Mouse (Mus musculus): ENCODE data around the gene Ppp1r16b. TPM values are rescaled to one million over a fixed set of nuclear protein-coding genes. Genes with fewer than 3 reads are reported as not detected.

Ppp1r16b gene
- polyA plus RNA-seq, 1 experiment, result 3.7 TPM

DNA sequence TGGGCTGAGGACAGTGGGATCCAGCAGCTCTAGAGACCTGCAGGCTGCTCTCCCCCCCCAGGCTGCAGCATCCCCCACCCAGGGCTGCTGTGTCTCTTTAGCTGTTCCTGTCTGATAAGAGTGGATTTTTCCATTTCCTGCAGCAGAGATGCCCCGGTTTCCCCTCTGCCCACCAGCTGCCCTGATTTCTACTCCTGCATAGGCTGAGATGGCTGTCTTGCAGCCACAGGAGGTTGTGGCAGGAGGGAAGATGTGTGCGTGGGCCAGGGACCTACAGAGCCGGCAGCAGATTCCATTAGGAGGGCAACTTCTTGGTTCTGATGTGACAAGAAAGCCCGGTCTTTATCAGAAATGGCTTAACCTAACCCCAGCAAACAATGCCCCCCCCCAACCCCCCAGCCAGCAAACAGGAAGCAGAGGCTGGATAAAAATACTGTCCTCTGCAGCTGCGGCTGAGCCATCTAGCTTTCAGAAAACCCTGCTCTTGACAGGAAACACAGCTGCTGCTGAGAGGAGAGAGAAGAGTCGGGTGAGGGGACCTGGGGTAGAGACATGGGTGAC lies 57.9 kb downstream of the Ppp1r16b start:
- Histone ChIP-seq H3K4me3 (ENCODE audit: low read depth, low read length) (no peak overlapping the region), H3K36me3 (ENCODE audit: control insufficient read depth, insufficient read depth, low read length, poor library complexity, severe bottlenecking) (no peaks in the 10 kb centered on the region), H3K4me1 (ENCODE audit: control insufficient read depth, insufficient read depth, low read length) (no peaks in the 10 kb centered on the region), H3K27me3 (ENCODE audit: control insufficient read depth, insufficient read depth, low read length, poor library complexity, severe bottlenecking) (no peaks in the 10 kb centered on the region), H3K27ac (ENCODE audit: insufficient read depth, low read length) (no peak overlapping the region), H3K9ac (ENCODE audit: low read depth, poor library complexity, severe bottlenecking) (no peak overlapping the region), H3K9me3 (replicated peaks; ENCODE audit: control insufficient read depth, insufficient read depth, low read length, poor library complexity, severe bottlenecking) (no peaks in the 10 kb centered on the region)
- TF ChIP-seq POLR2A (IDR thresholded peaks at IDR 0.05; ENCODE audit: insufficient read depth, low read length) (no peak), EP300 (IDR thresholded peaks at IDR 0.05; ENCODE audit: insufficient read depth, low read depth, low read length) (no peak), CTCF (IDR thresholded peaks at IDR 0.05; ENCODE audit: low read depth, low read length) (no peak)

GRCm38 (mm10) chr2:158723806-158724205 lies 58.6 kb downstream of the Ppp1r16b start:
- Histone ChIP-seq H3K27ac (ENCODE audit: insufficient read depth, low read length) (no peak overlapping the region), H3K4me3 (ENCODE audit: low read depth, low read length) (no peak overlapping the region), H3K9me3 (replicated peaks; ENCODE audit: control insufficient read depth, insufficient read depth, low read length, poor library complexity, severe bottlenecking) (no peaks in the 10 kb centered on the region), H3K9ac (ENCODE audit: low read depth, poor library complexity, severe bottlenecking) (no peak overlapping the region), H3K36me3 (ENCODE audit: control insufficient read depth, insufficient read depth, low read length, poor library complexity, severe bottlenecking) (no peaks in the 10 kb centered on the region), H3K4me1 (ENCODE audit: control insufficient read depth, insufficient read depth, low read length) (no peaks in the 10 kb centered on the region), H3K27me3 (ENCODE audit: control insufficient read depth, insufficient read depth, low read length, poor library complexity, severe bottlenecking) (no peaks in the 10 kb centered on the region)
- no peak for TF ChIP-seq CTCF (IDR thresholded peaks at IDR 0.05; ENCODE audit: low read depth, low read length)
- TF ChIP-seq POLR2A (IDR thresholded peaks at IDR 0.05; ENCODE audit: insufficient read depth, low read length), result no peak

DNA sequence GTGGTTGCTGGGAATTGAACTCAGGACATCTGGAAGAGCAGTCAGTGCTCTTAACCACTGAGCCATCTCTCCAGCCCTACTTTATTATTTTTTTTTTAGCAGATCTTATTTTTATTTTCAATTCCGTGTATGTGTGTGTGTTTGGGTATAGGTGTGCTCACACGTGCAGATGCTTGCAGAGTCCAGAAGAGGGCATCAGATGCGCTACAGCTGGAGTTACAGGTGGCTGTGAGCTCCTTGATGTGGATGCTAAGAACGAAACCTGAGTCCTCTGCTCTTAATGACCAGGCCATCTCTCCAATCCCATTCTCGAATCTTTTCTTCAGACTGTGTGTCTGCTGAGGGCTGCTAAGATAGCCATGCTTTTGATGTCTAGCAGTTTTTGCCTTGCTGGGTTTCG lies 61.1 kb downstream of the Ppp1r16b start:
- no peak for TF ChIP-seq POLR2A (IDR thresholded peaks at IDR 0.05; ENCODE audit: insufficient read depth, low read length)
- peak; percentile 62 for TF ChIP-seq CTCF (IDR thresholded peaks at IDR 0.05; ENCODE audit: low read depth, low read length)
- TF ChIP-seq EP300 (IDR thresholded peaks at IDR 0.05; ENCODE audit: insufficient read depth, low read depth, low read length), result no peak
- Histone ChIP-seq H3K4me3 (ENCODE audit: low read depth, low read length) (no peak overlapping the region), H3K9me3 (replicated peaks; ENCODE audit: control insufficient read depth, insufficient read depth, low read length, poor library complexity, severe bottlenecking) (no peaks in the 10 kb centered on the region), H3K27ac (ENCODE audit: insufficient read depth, low read length) (no peak overlapping the region), H3K4me1 (ENCODE audit: control insufficient read depth, insufficient read depth, low read length) (no peaks in the 10 kb centered on the region), H3K9ac (ENCODE audit: low read depth, poor library complexity, severe bottlenecking) (no peak overlapping the region), H3K36me3 (ENCODE audit: control insufficient read depth, insufficient read depth, low read length, poor library complexity, severe bottlenecking) (no peaks in the 10 kb centered on the region), H3K27me3 (ENCODE audit: control insufficient read depth, insufficient read depth, low read length, poor library complexity, severe bottlenecking) (no peaks in the 10 kb centered on the region)

DNA sequence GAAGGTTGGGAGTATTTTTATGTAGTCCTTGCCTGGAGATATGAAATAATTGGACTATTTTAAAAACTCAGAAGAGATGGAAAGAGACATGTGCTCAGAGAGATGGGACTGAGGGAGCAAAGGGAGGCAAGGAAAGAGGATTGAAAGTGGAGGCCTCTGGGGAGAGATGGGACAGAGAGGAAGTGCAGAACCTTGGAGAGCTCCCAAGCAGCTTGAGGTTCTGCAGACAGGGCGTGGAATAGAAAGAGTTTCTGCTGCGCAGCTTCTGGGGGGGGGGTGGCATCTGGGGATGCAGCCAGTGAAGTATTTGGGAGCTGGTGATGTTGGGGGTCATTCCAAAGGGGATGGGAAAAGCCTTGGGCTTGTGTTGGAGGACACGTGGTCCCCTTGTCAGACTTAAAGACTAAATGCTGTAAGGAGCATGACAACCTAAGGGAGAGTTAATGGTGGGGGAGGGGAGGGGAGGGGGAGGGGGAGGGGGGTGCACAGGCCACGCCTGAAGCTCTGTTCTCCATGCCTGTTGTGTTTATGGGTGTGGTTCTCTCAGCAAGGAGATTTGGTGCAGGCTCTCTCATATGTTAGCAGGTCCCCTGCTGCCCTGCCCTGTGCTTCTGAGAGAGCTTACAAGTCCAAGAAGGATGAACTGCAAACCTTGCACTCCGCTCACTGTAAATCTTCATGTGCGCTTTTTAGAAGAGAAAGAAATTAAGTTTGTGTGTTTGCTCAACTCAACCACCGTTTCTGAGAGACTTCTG lies 63.0 kb downstream of the Ppp1r16b start:
- Histone ChIP-seq H3K4me3 (ENCODE audit: low read depth, low read length) (no peak overlapping the region), H3K9me3 (replicated peaks; ENCODE audit: control insufficient read depth, insufficient read depth, low read length, poor library complexity, severe bottlenecking) (no peaks in the 10 kb centered on the region)

GRCm38 (mm10) chr2:158730896-158731295 lies 65.7 kb downstream of the Ppp1r16b start:
- Histone ChIP-seq H3K4me3 (ENCODE audit: low read depth, low read length) (no peak overlapping the region), H3K27ac (ENCODE audit: insufficient read depth, low read length) (no peak overlapping the region), H3K36me3 (ENCODE audit: control insufficient read depth, insufficient read depth, low read length, poor library complexity, severe bottlenecking) (no peaks in the 10 kb centered on the region), H3K27me3 (ENCODE audit: control insufficient read depth, insufficient read depth, low read length, poor library complexity, severe bottlenecking) (no peaks in the 10 kb centered on the region), H3K4me1 (ENCODE audit: control insufficient read depth, insufficient read depth, low read length) (no peaks in the 10 kb centered on the region), H3K9ac (ENCODE audit: low read depth, poor library complexity, severe bottlenecking) (no peak overlapping the region), H3K9me3 (replicated peaks; ENCODE audit: control insufficient read depth, insufficient read depth, low read length, poor library complexity, severe bottlenecking) (no peaks in the 10 kb centered on the region)
- TF ChIP-seq POLR2A (IDR thresholded peaks at IDR 0.05; ENCODE audit: insufficient read depth, low read length) (no peak), CTCF (IDR thresholded peaks at IDR 0.05; ENCODE audit: low read depth, low read length) (no peak), EP300 (IDR thresholded peaks at IDR 0.05; ENCODE audit: insufficient read depth, low read depth, low read length) (no peak)

More for the DNA sequence above, 63.0 kb downstream of the Ppp1r16b start:
- Histone ChIP-seq H3K27me3 (ENCODE audit: control insufficient read depth, insufficient read depth, low read length, poor library complexity, severe bottlenecking) (no peaks in the 10 kb centered on the region), H3K36me3 (ENCODE audit: control insufficient read depth, insufficient read depth, low read length, poor library complexity, severe bottlenecking) (no peaks in the 10 kb centered on the region), H3K27ac (ENCODE audit: insufficient read depth, low read length) (no peak overlapping the region), H3K4me1 (ENCODE audit: control insufficient read depth, insufficient read depth, low read length) (no peaks in the 10 kb centered on the region), H3K9ac (ENCODE audit: low read depth, poor library complexity, severe bottlenecking) (no peak overlapping the region)
- TF ChIP-seq EP300 (IDR thresholded peaks at IDR 0.05; ENCODE audit: insufficient read depth, low read depth, low read length), result no peak
- no peak for TF ChIP-seq POLR2A (IDR thresholded peaks at IDR 0.05; ENCODE audit: insufficient read depth, low read length)
- TF ChIP-seq CTCF (IDR thresholded peaks at IDR 0.05; ENCODE audit: low read depth, low read length), result no peak

GRCm38 (mm10) chr2:158732521-158732920 lies 67.3 kb downstream of the Ppp1r16b start:
- Histone ChIP-seq H3K9ac (ENCODE audit: low read depth, poor library complexity, severe bottlenecking) (no peak overlapping the region), H3K9me3 (replicated peaks; ENCODE audit: control insufficient read depth, insufficient read depth, low read length, poor library complexity, severe bottlenecking) (no peaks in the 10 kb centered on the region), H3K4me3 (ENCODE audit: low read depth, low read length) (no peak overlapping the region), H3K27ac (ENCODE audit: insufficient read depth, low read length) (no peak overlapping the region), H3K36me3 (ENCODE audit: control insufficient read depth, insufficient read depth, low read length, poor library complexity, severe bottlenecking) (no peaks in the 10 kb centered on the region), H3K4me1 (ENCODE audit: control insufficient read depth, insufficient read depth, low read length) (no peaks in the 10 kb centered on the region), H3K27me3 (ENCODE audit: control insufficient read depth, insufficient read depth, low read length, poor library complexity, severe bottlenecking) (no peaks in the 10 kb centered on the region)
- TF ChIP-seq EP300 (IDR thresholded peaks at IDR 0.05; ENCODE audit: insufficient read depth, low read depth, low read length), result no peak

All from ES-Bruce4 (cell line).